Mouse (Mus musculus): ENCODE results near the gene Wdfy2.

- TF ChIP-seq CTCF (conservative IDR thresholded peaks at IDR 0.05; ENCODE audit: low read length) (no peak), POU5F1 (IDR thresholded peaks at IDR 0.05; ENCODE audit: borderline replicate concordance, low read length) (no peak), NANOG (IDR thresholded peaks at IDR 0.05; ENCODE audit: borderline replicate concordance, low read length) (no peak)
Measured at GRCm38 (mm10) chr14:62910859-62911258, 73.4 kb downstream of the Wdfy2 start.

Data from E14TG2a.4 (cell line).